Mouse (Mus musculus) ovary, postnatal 36 days (tissue): ENCODE measurements around the gene Gpd1l.

Experiments
- DNase-seq: peaks from one replicate; pipeline ENCODE4 v3.0.0; 2022; ENCODE audit warnings: low spot score, mixed read lengths

The Gpd1l gene

GRCm38 (mm10) chr9:114930464-114931090 is 3.2 kb downstream of the Gpd1l start:
- peak; percentile 74 for DNase-seq

- DNase-seq, result no peak
Measured at GRCm38 (mm10) chr9:114925571-114925970, 8.2 kb downstream of the Gpd1l start.

GRCm38 (mm10) chr9:114925039-114925438 is 8.7 kb downstream of the Gpd1l start:
- DNase-seq, result no peak

- no peak for DNase-seq
Measured at GRCm38 (mm10) chr9:114924511-114924910, 9.3 kb downstream of the Gpd1l start.

- no peak for DNase-seq
Measured at GRCm38 (mm10) chr9:114922209-114922608, 11.6 kb downstream of the Gpd1l start.

GRCm38 (mm10) chr9:114921352-114922081 is 12.3 kb downstream of the Gpd1l start:
- no peak for DNase-seq

- no peak for DNase-seq
Measured at GRCm38 (mm10) chr9:114920569-114920968, 13.2 kb downstream of the Gpd1l start.

GRCm38 (mm10) chr9:114912680-114913649 is 20.8 kb downstream of the Gpd1l start:
- DNase-seq, result peak; percentile 49

GRCm38 (mm10) chr9:114907509-114907908 is 26.3 kb downstream of the Gpd1l start:
- no peak for DNase-seq

GRCm38 (mm10) chr9:114895919-114896318 is 37.9 kb downstream of the Gpd1l start:
- no peak for DNase-seq

GRCm38 (mm10) chr9:114892974-114893373 is 40.8 kb downstream of the Gpd1l start:
- DNase-seq, result no peak

- no peak for DNase-seq
Measured at GRCm38 (mm10) chr9:114890377-114890776, 43.4 kb downstream of the Gpd1l start.

GRCm38 (mm10) chr9:114888856-114889407 is 44.9 kb downstream of the Gpd1l start:
- DNase-seq, result no peak

- DNase-seq, result no peak
Measured at GRCm38 (mm10) chr9:114887699-114888098, 46.1 kb downstream of the Gpd1l start.

GRCm38 (mm10) chr9:114885991-114886662 is 47.7 kb downstream of the Gpd1l start:
- no peak for DNase-seq

GRCm38 (mm10) chr9:114885564-114885963 is 48.2 kb downstream of the Gpd1l start:
- no peak for DNase-seq

GRCm38 (mm10) chr9:114881977-114882376 is 51.8 kb downstream of the Gpd1l start:
- no peak for DNase-seq

GRCm38 (mm10) chr9:114855327-114855726 is 78.5 kb downstream of the Gpd1l start:
- no peak for DNase-seq

- DNase-seq, result no peak
Measured at GRCm38 (mm10) chr9:114854686-114855085, 79.1 kb downstream of the Gpd1l start.

GRCm38 (mm10) chr9:114853336-114853735 is 80.5 kb downstream of the Gpd1l start:
- no peak for DNase-seq

GRCm38 (mm10) chr9:114851419-114852190 is 82.2 kb downstream of the Gpd1l start:
- no peak for DNase-seq
